Mouse (Mus musculus) heart, embryonic 13.5 days (tissue): ENCODE data around the gene Inhbc. TPM values are rescaled to one million over a fixed set of nuclear protein-coding genes. Genes with fewer than 3 reads are reported as not detected.
"Not testable (repeated sequence)": the region's sequence is repeated elsewhere in the genome, so short reads cannot be mapped to it uniquely, and the experiment has no call there.

Experiments
- ATAC-seq: fragments of 200-750 bp; cut with Nextera tagmentation; 2 replicates; pipeline ENCODE4 v1.8.0; 2017; ENCODE audit warnings: moderate TSS enrichment; ENCODE audit not compliant: insufficient number of reproducible peaks, low FRiP score, low TSS enrichment; ENCODE audit errors: extremely low read depth
- H3K27ac ChIP-seq: fragments of 300-500 bp; sonication (generic); replicated peaks from 2 replicates; pipeline ENCODE4 v1.5.1; 2015; ENCODE audit warnings: moderate library complexity, mild to moderate bottlenecking, inconsistent platforms
- H3K27me3 ChIP-seq: fragments of 300-500 bp; sonication (generic); replicated peaks from 2 replicates; pipeline ENCODE4 v1.6.1; 2015; ENCODE audit warnings: mild to moderate bottlenecking, inconsistent platforms
- H3K36me3 ChIP-seq: fragments of 300-500 bp; sonication (generic); 2 replicates; pipeline ENCODE4 v1.6.1; 2015; ENCODE audit warnings: mild to moderate bottlenecking, inconsistent platforms
- H3K4me1 ChIP-seq: fragments of 300-500 bp; sonication (generic); 2 replicates; pipeline ENCODE4 v1.6.1; 2015; ENCODE audit warnings: inconsistent platforms
- H3K4me2 ChIP-seq: fragments of 300-500 bp; sonication (generic); 2 replicates; pipeline ENCODE4 v1.6.1; 2015; ENCODE audit warnings: inconsistent platforms, mild to moderate bottlenecking, moderate library complexity
- H3K4me3 ChIP-seq: fragments of 300-500 bp; sonication (generic); 2 replicates; pipeline ENCODE4 v1.5.1; 2015; ENCODE audit warnings: moderate library complexity, mild to moderate bottlenecking, inconsistent platforms
- H3K9ac ChIP-seq: fragments of 300-500 bp; sonication (generic); 2 replicates; pipeline ENCODE4 v1.6.1; 2015; ENCODE audit warnings: inconsistent platforms, mild to moderate bottlenecking, moderate library complexity
- H3K9me3 ChIP-seq: fragments of 300-500 bp; sonication (generic); 2 replicates; pipeline ENCODE4 v1.6.1; 2016; ENCODE audit warnings: inconsistent platforms
- WGBS: fragments of 180-500 bp; shearing (Covaris S2); methylation state at CpG from one replicate; pipeline ENCODE4 v1.1.7; 2015; ENCODE audit warnings: mixed read lengths; 5-methylcytosine and 5-hydroxymethylcytosine counted together
- polyA plus RNA-seq: library from polyadenylated mRNA; unstranded; fragments of >200 nt; fragmentation: Nextera tagmentation; extraction: Ambion mirVana; gene quantifications from 2 replicates; pipeline ENCODE4 v1.2.1, GENCODE M21; 2015

The Inhbc gene
- polyA plus RNA-seq, 1 experiment from 2014 or later: not detected

DNA sequence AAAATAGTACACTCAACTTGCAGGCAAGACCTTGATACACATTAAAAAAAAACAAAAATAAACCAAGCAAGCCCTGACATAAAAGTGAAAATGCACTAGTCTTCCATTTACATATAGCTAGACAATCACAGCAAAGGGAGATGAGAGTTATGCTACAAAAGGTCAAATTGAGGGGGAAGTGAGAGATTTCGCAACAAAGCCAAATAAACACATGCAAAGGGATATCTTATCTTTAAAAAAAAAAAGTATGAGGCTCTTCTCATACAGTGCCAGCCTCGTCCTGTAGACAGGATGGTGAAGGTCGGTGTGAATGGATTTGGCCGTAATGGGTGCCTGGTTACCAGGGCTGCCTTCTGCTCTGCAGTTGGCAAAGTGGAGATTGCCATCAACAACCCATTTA, 57.4 kb downstream of the Inhbc start:
- H3K36me3 ChIP-seq: peaks cover 21% of the 10 kb centered on the region
- no peak overlapping the region for H3K27ac ChIP-seq
- no peaks in the 10 kb centered on the region; the same call in 1 of the 2 replicates for H3K27me3 ChIP-seq
- H3K4me2 ChIP-seq: no peak overlapping the region; the same call in 1 of the 2 replicates
- 57% methylated on average over 4 of the region's 4 CpGs for WGBS
- ATAC-seq: no peak
- H3K4me1 ChIP-seq: peaks cover 19% of the 10 kb centered on the region
- no peak overlapping the region for H3K4me3 ChIP-seq
- H3K9me3 ChIP-seq: no peaks in the 10 kb centered on the region
- H3K9ac ChIP-seq: no peak overlapping the region

DNA sequence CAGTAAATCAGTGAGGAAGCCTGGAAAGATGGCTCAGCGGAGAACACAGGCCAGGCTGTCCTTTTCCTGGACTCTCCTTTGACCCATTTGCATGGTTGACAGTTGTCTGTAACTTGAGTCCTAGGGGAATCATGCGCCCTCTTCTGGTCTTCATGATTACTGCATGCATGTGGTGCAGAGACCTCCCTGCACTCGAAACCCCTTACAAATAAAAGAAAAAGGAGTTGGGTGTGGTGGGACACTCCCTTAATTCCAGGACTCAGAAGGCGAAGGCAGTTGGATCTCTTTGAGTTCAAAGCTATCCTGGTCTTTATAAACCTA, 57.9 kb downstream of the Inhbc start:
- Histone ChIP-seq H3K27me3 (no peaks in the 10 kb centered on the region), H3K4me3 (peak overlapping the region; percentile 82), H3K9me3 (no peaks in the 10 kb centered on the region), H3K36me3 (peaks cover 26% of the 10 kb centered on the region), H3K4me1 (peaks cover 19% of the 10 kb centered on the region), H3K4me2 (peak overlapping the region; percentile 93), H3K27ac (peak overlapping the region; percentile 70), H3K9ac (peak overlapping the region; percentile 92)
- ATAC-seq: no peak
- WGBS: 2% methylated on average over 4 of the region's 4 CpGs

DNA sequence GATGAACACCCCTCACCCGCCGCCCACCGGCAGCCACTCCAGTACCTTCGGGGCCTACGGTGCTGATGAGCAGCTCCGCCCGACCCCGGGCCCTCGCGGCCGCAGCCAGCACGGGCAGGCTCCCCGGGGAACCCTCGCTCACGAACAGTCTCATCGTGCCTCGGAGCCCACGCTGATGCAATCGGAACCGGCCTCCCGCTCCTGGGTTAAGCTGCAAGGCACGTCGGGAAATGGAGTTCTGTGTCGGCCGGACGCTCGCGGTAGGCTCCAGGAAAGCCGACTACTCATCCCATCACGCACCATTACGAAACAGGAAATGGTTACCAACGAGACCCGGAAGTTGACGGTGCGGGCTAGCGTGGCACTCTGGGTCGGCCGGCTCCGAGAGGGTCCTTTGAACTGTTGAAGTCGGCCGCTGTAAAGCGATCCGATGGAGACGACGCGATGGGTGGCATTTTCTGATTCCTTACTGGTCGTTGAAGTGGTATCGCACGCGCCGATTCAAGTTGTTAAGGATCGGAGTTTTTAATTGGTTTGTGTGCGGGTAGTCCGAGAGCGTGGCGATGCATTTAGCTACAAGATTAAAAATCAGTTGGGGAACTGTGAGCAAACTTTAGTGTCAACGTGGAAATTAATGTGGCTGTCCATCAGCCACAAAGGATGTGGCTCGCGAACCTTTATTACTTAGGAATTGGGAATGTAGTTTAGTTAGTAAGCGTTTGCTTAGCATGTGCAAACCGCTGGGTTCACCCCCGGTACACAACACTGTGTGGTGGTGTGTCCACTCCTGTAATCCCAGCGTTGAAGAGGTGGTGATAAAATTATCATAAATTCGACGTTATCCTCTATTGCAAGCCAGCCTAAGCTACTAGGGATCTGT, 58.5 kb downstream of the Inhbc start, which contains the start of gene Mars:
TSS of gene Mars (minus strand) at position 311 of the 880 bp plus-strand sequence.
- WGBS: under 1% methylated on average over 65 of the region's 65 CpGs
- peak; percentile 89 for ATAC-seq
- peaks cover 19% of the 10 kb centered on the region for H3K4me1 ChIP-seq
- no peaks in the 10 kb centered on the region for H3K9me3 ChIP-seq
- no peaks in the 10 kb centered on the region for H3K27me3 ChIP-seq
- peak within 1 kb of the TSS; percentile 92 for H3K9ac ChIP-seq
- peak within 1 kb of the TSS; percentile 93 for H3K4me2 ChIP-seq
- H3K4me3 ChIP-seq: peak within 1 kb of the TSS; percentile 82
- H3K36me3 ChIP-seq: peaks cover 32% of the 10 kb centered on the region
- peak within 1 kb of the TSS; percentile 70 for H3K27ac ChIP-seq

- H3K9me3 ChIP-seq: no peaks in the 10 kb centered on the region
- H3K4me2 ChIP-seq: peak overlapping the region; percentile 93
- peak overlapping the region; percentile 69 for H3K27ac ChIP-seq
- 33% methylated on average over 23 of the region's 23 CpGs for WGBS
- H3K27me3 ChIP-seq: no peaks in the 10 kb centered on the region
- peaks cover 19% of the 10 kb centered on the region for H3K4me1 ChIP-seq
- peak overlapping the region; percentile 92 for H3K9ac ChIP-seq
- peak overlapping the region; percentile 82 for H3K4me3 ChIP-seq
- H3K36me3 ChIP-seq: peaks cover 42% of the 10 kb centered on the region
- peak; percentile 21; the same call in 1 of the 2 replicates for ATAC-seq
Measured at GRCm38 (mm10) chr10:127310523-127311475, 59.4 kb downstream of the Inhbc start.

GRCm38 (mm10) chr10:127309167-127309566, 61.1 kb downstream of the Inhbc start:
- not testable (repeated sequence) for H3K9ac ChIP-seq, H3K4me2 ChIP-seq, H3K4me3 ChIP-seq, H3K9me3 ChIP-seq, H3K27ac ChIP-seq, H3K27me3 ChIP-seq, ATAC-seq
- WGBS: 84% methylated on average over 3 of the region's 3 CpGs
- peaks cover 58% of the 10 kb centered on the region for H3K36me3 ChIP-seq
- H3K4me1 ChIP-seq: peaks cover 19% of the 10 kb centered on the region

Other genes starting within 250 kb of the Inhbc start
- 48.0 and 49.5 TPM in 2 replicates for gene Os9, start 249.3 kb downstream of the Inhbc start, polyA plus RNA-seq
- 1.2 and 1.7 TPM in 2 replicates for gene B4galnt1, start 205.2 kb downstream of the Inhbc start, polyA plus RNA-seq
- gene Slc26a10, start 189.8 kb downstream of the Inhbc start, polyA plus RNA-seq: 18.0 and 21.5 TPM in 2 replicates
- 21.4 and 21.6 TPM in 2 replicates for gene Arhgef25, start 180.3 kb downstream of the Inhbc start, polyA plus RNA-seq
- gene Dtx3, start 174.7 kb downstream of the Inhbc start, polyA plus RNA-seq: 65.2 and 67.7 TPM in 2 replicates
- 23.2 and 23.8 TPM in 2 replicates for gene Pip4k2c, start 158.8 kb downstream of the Inhbc start, polyA plus RNA-seq
- gene Kif5a, start 107.1 kb downstream of the Inhbc start, polyA plus RNA-seq: 0.32 and 0.63 TPM in 2 replicates
- 133 and 136 TPM in 2 replicates for gene Dctn2, start 104.1 kb downstream of the Inhbc start, polyA plus RNA-seq
- 12.6 and 12.7 TPM in 2 replicates for gene Mbd6, start 81.4 kb downstream of the Inhbc start, polyA plus RNA-seq
- gene Mars, start 58.6 kb downstream of the Inhbc start, polyA plus RNA-seq: 84.0 and 86.4 TPM in 2 replicates
- 1.7 and 1.9 TPM in 2 replicates for gene Arhgap9, start 48.5 kb downstream of the Inhbc start, polyA plus RNA-seq
- 0.93 and 1.4 TPM in 2 replicates for gene Gli1, start 28.5 kb downstream of the Inhbc start, polyA plus RNA-seq
- 0.06 TPM in 1 of 2 replicates, not detected in the other for gene Inhbe, start 16.0 kb downstream of the Inhbc start, polyA plus RNA-seq
- gene R3hdm2, start 9.9 kb upstream of the Inhbc start, polyA plus RNA-seq: 29.1 and 30.4 TPM in 2 replicates
- gene Stac3, start 131.3 kb upstream of the Inhbc start, polyA plus RNA-seq: 0.76 and 1.0 TPM in 2 replicates
- gene Ndufa4l2, start 144.5 kb upstream of the Inhbc start, polyA plus RNA-seq: 14.2 and 18.1 TPM in 2 replicates
- 78.3 and 84.5 TPM in 2 replicates for gene Shmt2, start 152.0 kb upstream of the Inhbc start, polyA plus RNA-seq
- gene Nxph4, start 164.1 kb upstream of the Inhbc start, polyA plus RNA-seq: 0.62 TPM in 2 replicates